Mouse (Mus musculus) subcutaneous adipose tissue, adult 2 months (tissue): ENCODE measurements around the gene Hbq1b. TPM values are rescaled to one million over a fixed set of nuclear protein-coding genes. Genes with fewer than 3 reads are reported as not detected.

Source experiments
- polyA plus RNA-seq: library from polyadenylated mRNA; depleted of rRNA; stranded (reverse); fragments of >200 nt; gene quantifications from 2 replicates; pipeline ENCODE4 v1.2.3, GENCODE M21; 2012; ENCODE audit warnings: low replicate concordance; rRNA removed

Hbq1b gene
- polyA plus RNA-seq = 0.36 and 1.1 TPM in 2 replicates

DNA sequence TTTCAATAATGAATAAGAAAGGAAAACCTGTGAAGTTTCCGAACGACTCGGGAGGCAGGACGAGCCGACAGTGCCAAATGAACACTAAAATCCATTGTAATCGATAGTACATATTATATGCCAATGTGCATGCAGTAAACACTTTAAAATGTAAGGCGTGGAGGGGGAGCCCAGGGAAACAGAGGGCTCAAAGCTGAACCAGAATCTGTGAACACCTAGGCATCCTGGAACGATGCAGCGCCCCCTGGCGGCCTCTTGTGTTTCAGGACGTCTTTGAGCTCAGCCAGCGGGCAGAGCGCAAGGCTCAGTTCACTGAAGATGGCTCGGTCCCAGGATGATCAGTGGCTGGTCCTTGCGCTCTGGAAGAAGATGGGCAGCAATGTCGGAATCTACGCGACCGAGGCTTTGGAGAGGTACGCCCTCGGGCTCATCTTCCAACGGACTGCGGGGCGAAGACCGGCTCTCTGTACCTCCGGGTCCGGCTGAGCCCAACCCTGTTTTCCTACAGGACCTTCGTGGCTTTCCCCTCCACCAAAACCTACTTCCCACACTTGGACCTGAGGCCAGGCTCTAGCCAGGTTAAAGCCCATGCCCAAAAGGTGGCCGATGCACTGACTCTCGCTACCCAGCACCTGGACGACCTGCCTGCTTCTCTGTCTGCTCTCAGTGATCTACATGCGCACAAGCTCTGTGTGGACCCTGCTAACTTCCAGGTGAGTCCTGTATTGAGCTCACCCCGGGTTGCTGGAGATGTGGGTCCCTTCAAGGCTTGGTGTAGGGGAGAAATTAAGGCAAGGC, at the start of gene Hbq1b:
Gene Hbq1b (plus strand): TSS at position 271 of the 798 bp plus-strand sequence.

DNA sequence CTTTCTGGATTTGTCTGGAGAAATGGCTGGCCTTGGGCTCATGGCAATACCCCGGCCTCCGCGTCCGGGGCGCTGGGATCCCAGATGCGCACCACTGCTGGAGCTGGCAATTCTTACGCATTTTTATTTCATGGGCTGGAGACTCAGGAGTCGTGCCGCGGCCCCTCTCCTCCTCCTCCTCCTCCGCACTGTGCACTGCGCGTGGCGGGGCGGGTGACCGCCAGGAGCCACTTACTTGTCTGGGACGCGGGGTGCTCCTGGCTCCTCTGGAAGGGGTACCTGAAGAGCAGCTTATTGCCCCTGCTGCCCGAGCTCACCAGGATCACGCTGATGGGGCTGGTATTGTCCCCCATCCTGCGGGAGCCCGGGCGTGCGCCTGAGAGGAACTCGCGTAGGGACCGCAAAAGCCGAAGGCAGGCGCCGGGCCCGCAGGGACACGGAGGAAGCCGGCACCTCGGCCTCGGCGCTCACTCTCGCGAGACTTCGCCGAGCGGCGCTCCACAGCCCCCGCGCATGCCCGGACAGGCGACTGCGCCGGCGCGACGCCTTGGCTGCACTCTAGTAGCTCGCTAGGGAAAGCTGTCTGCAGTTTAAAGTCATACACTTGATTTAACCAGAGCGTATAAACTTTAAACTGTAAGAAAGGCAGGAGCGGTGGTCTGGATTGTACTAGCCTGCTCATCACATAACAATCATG, 19.4 kb upstream of the Hbq1b start, which contains the start of gene Nprl3:
Gene Nprl3 (minus strand): TSS at position 520 of the 697 bp plus-strand sequence.

DNA sequence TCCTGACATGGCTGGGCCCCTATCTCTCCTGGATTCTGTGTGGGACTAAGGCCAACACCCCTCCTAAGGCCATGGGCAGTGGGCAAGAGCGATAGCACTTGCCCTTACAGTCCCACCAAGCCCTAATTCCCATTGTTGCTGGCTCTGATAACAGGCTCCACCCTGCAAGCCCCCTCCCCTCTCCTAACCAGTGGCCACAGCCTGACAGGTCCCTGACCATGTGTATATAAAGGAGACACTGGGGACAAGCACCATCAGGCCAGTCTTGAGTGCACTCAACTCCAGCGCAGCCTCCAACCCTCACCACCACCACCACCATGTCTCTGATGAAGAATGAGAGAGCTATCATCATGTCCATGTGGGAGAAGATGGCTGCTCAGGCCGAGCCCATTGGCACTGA, 10.4 kb upstream of the Hbq1b start, which contains the start of gene Hba-x:
Gene Hba-x (plus strand): TSS at position 54 of the 400 bp plus-strand sequence.

DNA sequence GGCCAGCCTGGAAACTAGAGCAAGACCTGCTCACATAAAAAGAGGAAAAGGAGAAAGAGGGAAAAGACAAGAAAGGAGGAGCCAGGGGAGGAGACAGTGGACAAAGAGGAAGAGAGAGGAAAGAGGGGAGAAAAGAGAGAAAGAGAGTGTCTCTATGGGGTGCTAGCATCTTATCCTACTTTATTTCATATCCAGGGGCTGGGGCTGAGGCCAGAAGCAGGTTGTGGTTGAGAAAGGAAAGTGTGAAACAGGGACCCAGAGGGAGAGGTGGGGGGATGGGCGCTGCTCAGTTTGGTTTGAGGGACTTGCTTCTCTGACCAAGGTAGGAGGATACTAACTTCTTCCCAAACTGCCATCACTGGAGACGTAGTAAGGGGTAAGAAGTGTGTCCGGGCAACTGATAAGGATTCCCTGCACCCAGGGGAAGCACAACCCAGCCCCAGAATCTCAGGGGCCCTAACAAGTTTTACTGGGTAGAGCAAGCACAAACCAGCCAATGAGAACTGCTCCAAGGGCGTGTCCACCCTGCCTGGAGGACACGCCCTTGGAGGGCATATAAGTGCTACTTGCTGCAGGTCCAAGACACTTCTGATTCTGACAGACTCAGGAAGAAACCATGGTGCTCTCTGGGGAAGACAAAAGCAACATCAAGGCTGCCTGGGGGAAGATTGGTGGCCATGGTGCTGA, 3.5 kb upstream of the Hbq1b start, which contains the start of gene Hba-a1:
Gene Hba-a1 (plus strand): TSS at position 421 of the 687 bp plus-strand sequence.

DNA sequence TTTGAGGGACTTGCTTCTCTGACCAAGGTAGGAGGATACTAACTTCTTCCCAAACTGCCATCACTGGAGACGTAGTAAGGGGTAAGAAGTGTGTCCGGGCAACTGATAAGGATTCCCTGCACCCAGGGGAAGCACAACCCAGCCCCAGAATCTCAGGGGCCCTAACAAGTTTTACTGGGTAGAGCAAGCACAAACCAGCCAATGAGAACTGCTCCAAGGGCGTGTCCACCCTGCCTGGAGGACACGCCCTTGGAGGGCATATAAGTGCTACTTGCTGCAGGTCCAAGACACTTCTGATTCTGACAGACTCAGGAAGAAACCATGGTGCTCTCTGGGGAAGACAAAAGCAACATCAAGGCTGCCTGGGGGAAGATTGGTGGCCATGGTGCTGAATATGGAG, 9.4 kb downstream of the Hbq1b start, which contains the start of gene Hba-a2:
Gene Hba-a2 (plus strand): TSS at position 287 of the 400 bp plus-strand sequence.

DNA sequence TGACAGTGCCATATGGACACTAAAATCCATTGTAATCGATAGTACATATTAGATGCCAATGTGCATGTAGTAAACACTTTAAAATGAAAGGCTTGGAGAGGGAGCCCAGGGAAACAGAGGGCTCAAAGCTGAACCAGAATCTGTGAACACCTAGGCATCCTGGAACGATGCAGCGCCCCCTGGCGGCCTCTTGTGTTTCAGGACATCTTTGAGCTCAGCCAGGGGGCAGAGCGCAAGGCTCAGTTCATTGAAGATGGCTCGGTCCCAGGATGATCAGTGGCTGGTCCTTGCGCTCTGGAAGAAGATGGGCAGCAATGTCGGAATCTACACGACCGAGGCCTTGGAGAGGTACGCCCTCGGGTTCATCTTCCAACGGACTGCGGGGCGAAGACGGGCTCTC, 13.1 kb downstream of the Hbq1b start, which contains the start of gene Hbq1a:
Gene Hbq1a (plus strand): TSS at position 205 of the 400 bp plus-strand sequence.

Other genes starting within 250 kb of the Hbq1b start
- 0.24 and 0.28 TPM in 2 replicates for gene Il9r, start 86.7 kb upstream of the Hbq1b start, polyA plus RNA-seq
- gene Snrnp25, start 81.5 kb upstream of the Hbq1b start, polyA plus RNA-seq = 20.6 and 25.6 TPM in 2 replicates
- gene Rhbdf1, start 64.7 kb upstream of the Hbq1b start, polyA plus RNA-seq = 143 and 170 TPM in 2 replicates
- 12.4 and 18.9 TPM in 2 replicates for gene Mpg, start 60.5 kb upstream of the Hbq1b start, polyA plus RNA-seq
- gene Nprl3, start 19.3 kb upstream of the Hbq1b start, polyA plus RNA-seq = 119 and 138 TPM in 2 replicates
- not detected in 2 replicates for gene Hba-x, start 10.6 kb upstream of the Hbq1b start, polyA plus RNA-seq
- 580 and 945 TPM in 2 replicates for gene Hba-a1, start 3.5 kb upstream of the Hbq1b start, polyA plus RNA-seq
- 1,538 and 2,454 TPM in 2 replicates for gene Hba-a2, start 9.5 kb downstream of the Hbq1b start, polyA plus RNA-seq
- not detected in 2 replicates for gene Hbq1a, start 13.1 kb downstream of the Hbq1b start, polyA plus RNA-seq
- 23.2 and 58.2 TPM in 2 replicates for gene Sh3pxd2b, start 60.9 kb downstream of the Hbq1b start, polyA plus RNA-seq
- gene Ubtd2, start 168.4 kb downstream of the Hbq1b start, polyA plus RNA-seq = 11.8 and 25.6 TPM in 2 replicates
- 0.18 and 0.49 TPM in 2 replicates for gene Efcab9, start 245.1 kb downstream of the Hbq1b start, polyA plus RNA-seq
- 16.9 and 19.5 TPM in 2 replicates for gene Stk10, start 246.3 kb downstream of the Hbq1b start, polyA plus RNA-seq